Mouse (Mus musculus): ENCODE data around the gene Stam.
"Not testable (repeated sequence)": the region's sequence is repeated elsewhere in the genome, so short reads cannot be mapped to it uniquely, and the experiment has no call there.

Stam gene

DNA sequence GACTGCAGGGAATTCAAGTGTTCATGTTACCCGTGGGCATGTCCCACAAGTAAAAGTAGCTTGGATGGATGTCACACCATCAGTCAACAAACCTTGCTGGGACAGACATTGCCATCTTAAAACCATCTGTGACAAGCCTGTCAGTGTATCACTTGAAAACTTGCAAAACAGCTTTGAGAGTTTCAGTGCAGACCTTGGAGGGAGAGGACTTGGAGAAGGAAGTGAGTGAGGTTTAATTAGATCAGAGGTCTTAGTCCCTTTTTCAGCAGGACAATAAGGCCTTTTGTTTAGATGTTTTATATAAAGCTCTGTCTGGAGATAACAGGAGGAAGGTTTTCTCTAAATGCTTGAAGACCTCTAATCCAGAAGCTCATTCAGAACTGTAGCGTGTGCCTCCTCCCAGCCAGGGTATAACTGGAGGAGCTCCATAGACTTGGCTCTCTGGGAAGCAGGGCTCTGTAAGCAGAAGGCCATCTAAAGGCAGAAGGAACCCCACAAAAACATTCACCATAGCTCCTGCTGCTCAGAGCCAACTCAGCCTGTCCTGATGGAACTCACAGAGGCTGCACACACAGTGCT is 124.5 kb downstream of the Stam start:
- not testable (repeated sequence) for DNase-seq

All from cerebellum, adult 8-10 months (tissue).